Mouse (Mus musculus): ENCODE results near the gene Snrpg.

- TF ChIP-seq GATA1 (IDR thresholded peaks at IDR 0.05; ENCODE audit: low read length) (no peak), TAL1 (IDR thresholded peaks at IDR 0.05; ENCODE audit: low read length) (no peak)
These were observed 5.6 kb upstream of the Snrpg start, which contains the start of gene Fam136a for GRCm38 (mm10) chr6:86365371-86366124.
